Mouse (Mus musculus) heart, postnatal 0 days (tissue): ENCODE data around the gene Slc24a2.

Source experiments
- CTCF ChIP-seq: IDR thresholded peaks from 2 replicates; pipeline ENCODE4 v1.5.1; 2016; ENCODE audit warnings: antibody characterized with exemption, control low read depth, low read depth
- EP300 ChIP-seq: IDR thresholded peaks from 2 replicates; pipeline ENCODE4 v1.6.1; 2016; ENCODE audit warnings: antibody characterized with exemption, low read depth

DNA sequence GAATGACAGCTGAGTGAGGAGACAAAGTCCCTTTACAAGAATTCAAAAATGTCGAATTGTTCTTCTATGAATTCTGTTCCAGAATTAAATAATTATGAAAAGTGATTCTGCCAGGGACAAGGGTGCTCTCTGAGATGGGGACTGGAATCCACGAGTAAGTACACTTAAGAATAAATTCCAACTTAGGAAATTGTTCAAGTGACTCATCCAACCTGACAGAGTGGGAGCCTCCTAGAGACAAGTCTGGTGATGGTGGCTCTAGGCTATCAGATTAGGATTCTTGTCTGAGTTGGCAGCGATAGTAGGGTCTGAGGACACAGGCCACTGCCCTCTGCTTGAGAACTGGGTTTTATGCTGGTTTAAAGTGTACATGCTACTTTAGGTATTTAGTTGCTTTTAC, 181.2 kb downstream of the Slc24a2 start:
- no peak for TF ChIP-seq CTCF
- TF ChIP-seq EP300 = no peak
